Mouse (Mus musculus): ENCODE data around the gene Cavin3. TPM values are rescaled to one million over a fixed set of nuclear protein-coding genes. Genes with fewer than 3 reads are reported as not detected.

Gene Cavin3
- 224 and 534 TPM in 2 replicates for polyA plus RNA-seq (2012; rRNA removed; ENCODE audit: low replicate concordance)

DNA sequence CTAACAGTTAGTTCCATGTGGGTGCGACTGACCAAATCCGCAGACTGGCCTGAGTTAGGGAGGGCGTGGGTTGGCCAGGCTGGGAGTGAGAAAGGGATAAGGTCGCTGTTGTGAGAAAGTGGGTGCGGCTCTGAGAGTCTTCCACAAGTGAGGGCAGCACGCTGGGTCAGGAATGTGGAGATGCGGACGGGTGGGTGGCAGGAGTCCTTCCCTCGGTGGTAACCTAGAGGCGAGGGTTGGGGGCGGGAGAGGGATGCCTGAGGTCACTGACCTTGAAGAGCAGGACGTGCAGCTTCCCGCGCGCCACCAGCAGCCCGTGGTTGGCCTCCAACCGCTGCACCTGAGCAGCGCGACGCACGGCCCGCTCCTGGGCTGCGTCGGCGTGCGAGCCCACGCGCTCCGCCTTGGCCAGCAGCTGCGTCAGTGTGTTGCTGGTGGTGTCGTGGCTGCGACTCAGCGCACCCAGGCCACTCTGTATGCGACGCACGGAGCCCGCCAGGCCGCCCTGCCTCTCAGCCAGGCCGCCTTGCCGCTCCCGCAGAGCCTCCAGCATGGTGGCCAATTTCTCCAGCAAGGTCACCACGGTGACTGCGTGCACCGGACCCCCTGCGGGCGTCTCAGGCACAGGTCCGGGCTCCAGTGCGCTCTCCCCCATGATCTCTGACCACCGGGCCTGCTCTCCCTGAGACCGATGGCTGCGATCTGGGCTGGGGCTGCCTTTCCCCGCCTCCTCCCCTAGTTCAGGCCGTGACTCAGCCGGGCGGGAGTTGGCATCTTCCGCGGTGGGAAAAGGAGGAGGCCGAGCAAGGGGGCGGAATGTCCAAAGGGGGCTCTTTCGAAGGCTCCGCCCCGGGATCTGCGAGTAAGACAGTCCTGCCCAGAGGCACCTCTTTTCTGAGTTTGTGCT lies at the start of gene Cavin3:
Cavin3 (minus strand) TSS at position 796 of the 907 bp plus-strand sequence.

Other genes with a start within 250 kb of the Cavin3 start
- gene Olfr688, start 194.2 kb downstream of the Cavin3 start, polyA plus RNA-seq (2012; rRNA removed; ENCODE audit: low replicate concordance): not detected in 2 replicates
- gene Olfr689, start 171.1 kb downstream of the Cavin3 start, polyA plus RNA-seq (2012; rRNA removed; ENCODE audit: low replicate concordance): not detected in 2 replicates
- not detected in 2 replicates for gene Olfr690, start 148.2 kb downstream of the Cavin3 start, polyA plus RNA-seq (2012; rRNA removed; ENCODE audit: low replicate concordance)
- not detected in 2 replicates for gene Olfr691, start 140.0 kb downstream of the Cavin3 start, polyA plus RNA-seq (2012; rRNA removed; ENCODE audit: low replicate concordance)
- not detected in 2 replicates for gene Olfr692, start 114.1 kb downstream of the Cavin3 start, polyA plus RNA-seq (2012; rRNA removed; ENCODE audit: low replicate concordance)
- not detected in 2 replicates for gene Gm5901, start 107.3 kb downstream of the Cavin3 start, polyA plus RNA-seq (2012; rRNA removed; ENCODE audit: low replicate concordance)
- gene Fam160a2, start 82.2 kb downstream of the Cavin3 start, polyA plus RNA-seq (2012; rRNA removed; ENCODE audit: low replicate concordance): 45.3 and 75.2 TPM in 2 replicates
- gene Cnga4, start 77.7 kb downstream of the Cavin3 start, polyA plus RNA-seq (2012; rRNA removed; ENCODE audit: low replicate concordance): 0.19 and 0.28 TPM in 2 replicates
- gene Cckbr, start 56.6 kb downstream of the Cavin3 start, polyA plus RNA-seq (2012; rRNA removed; ENCODE audit: low replicate concordance): 0.14 TPM in 1 of 2 replicates, not detected in the other
- 69.4 and 120 TPM in 2 replicates for gene Smpd1, start 72.1 kb upstream of the Cavin3 start, polyA plus RNA-seq (2012; rRNA removed; ENCODE audit: low replicate concordance)
- gene Apbb1, start 99.4 kb upstream of the Cavin3 start, polyA plus RNA-seq (2012; rRNA removed; ENCODE audit: low replicate concordance): 23.1 and 46.3 TPM in 2 replicates
- 1.4 and 2.3 TPM in 2 replicates for gene Hpx, start 117.8 kb upstream of the Cavin3 start, polyA plus RNA-seq (2012; rRNA removed; ENCODE audit: low replicate concordance)
- gene Trim3, start 151.3 kb upstream of the Cavin3 start, polyA plus RNA-seq (2012; rRNA removed; ENCODE audit: low replicate concordance): 69.2 and 93.7 TPM in 2 replicates
- 154 and 177 TPM in 2 replicates for gene Timm10b, start 157.8 kb upstream of the Cavin3 start, polyA plus RNA-seq (2012; rRNA removed; ENCODE audit: low replicate concordance)
- gene Arfip2, start 158.1 kb upstream of the Cavin3 start, polyA plus RNA-seq (2012; rRNA removed; ENCODE audit: low replicate concordance): 68.0 and 108 TPM in 2 replicates
- gene Gm45799, start 158.3 kb upstream of the Cavin3 start, polyA plus RNA-seq (2012; rRNA removed; ENCODE audit: low replicate concordance): 195 and 229 TPM in 2 replicates
- gene Dnhd1, start 168.5 kb upstream of the Cavin3 start, polyA plus RNA-seq (2012; rRNA removed; ENCODE audit: low replicate concordance): 5.2 and 6.3 TPM in 2 replicates

All from subcutaneous adipose tissue, adult 2 months (tissue).